Mouse (Mus musculus): ENCODE measurements around the gene Cdc34. TPM values are rescaled to one million over a fixed set of nuclear protein-coding genes. Genes with fewer than 3 reads are reported as not detected.
A peak's percentile ranks its signal among the peaks of the same experiment; 100 is the strongest.

Gene Cdc34
- polyA plus RNA-seq, 1 experiment = 93.9 TPM

DNA sequence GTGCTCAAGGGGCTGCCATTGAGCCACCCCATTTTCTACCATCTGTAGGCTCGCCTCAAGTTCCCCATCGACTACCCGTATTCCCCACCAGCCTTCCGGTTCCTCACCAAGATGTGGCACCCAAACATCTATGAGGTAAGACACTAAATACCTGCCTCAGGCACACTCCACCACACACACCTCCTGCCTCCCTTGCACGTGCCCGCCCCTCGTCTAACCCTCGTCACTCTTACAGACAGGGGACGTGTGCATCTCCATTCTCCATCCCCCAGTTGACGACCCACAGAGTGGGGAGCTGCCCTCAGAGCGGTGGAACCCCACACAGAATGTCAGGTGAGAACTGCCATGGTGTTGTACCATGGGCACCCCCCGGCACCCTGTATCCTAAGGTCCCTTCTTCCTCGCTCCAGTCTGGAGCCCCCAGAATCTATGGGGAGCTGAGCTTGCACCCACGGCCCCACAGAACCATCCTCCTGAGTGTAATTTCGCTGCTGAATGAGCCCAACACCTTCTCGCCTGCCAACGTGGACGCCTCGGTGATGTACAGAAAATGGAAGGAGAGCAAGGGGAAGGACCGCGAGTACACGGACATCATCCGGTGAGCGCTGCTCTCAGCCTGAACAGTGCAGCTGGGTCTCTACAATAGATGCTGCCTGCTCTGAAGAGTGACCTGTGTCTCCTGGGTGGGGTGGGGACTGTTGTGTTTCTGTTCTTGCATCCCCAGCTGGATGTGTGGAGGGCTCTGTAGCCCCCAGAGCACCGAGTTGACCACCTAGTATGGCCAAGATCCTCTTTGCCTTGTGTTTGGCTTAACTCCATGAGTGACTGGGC, 3.0 kb downstream of the Cdc34 start:
- no peak overlapping the region for H3K27ac ChIP-seq (ENCODE audit: insufficient read depth, low read length)
- WGBS = 91% methylated on average over 25 of the region's 25 CpGs
- H3K4me1 ChIP-seq (ENCODE audit: control insufficient read depth, insufficient read depth, low read length) = peaks cover 23% of the 10 kb centered on the region
- no peak for TF ChIP-seq CTCF (IDR thresholded peaks at IDR 0.05; ENCODE audit: borderline replicate concordance, insufficient read depth, low read depth, low read length)
- no peak for TF ChIP-seq POLR2A (IDR thresholded peaks at IDR 0.05; ENCODE audit: borderline replicate concordance, insufficient read depth, low read length)
- DNase-seq = no peak
- no peak overlapping the region for H3K4me3 ChIP-seq (replicated peaks; ENCODE audit: insufficient read depth, low read depth, low read length)
- no peaks in the 10 kb centered on the region for H3K27me3 ChIP-seq (ENCODE audit: control insufficient read depth, insufficient read depth, low read length)

- no peak for DNase-seq
- Histone ChIP-seq H3K4me3 (replicated peaks; ENCODE audit: insufficient read depth, low read depth, low read length) (no peak overlapping the region), H3K27ac (ENCODE audit: insufficient read depth, low read length) (no peak overlapping the region), H3K27me3 (ENCODE audit: control insufficient read depth, insufficient read depth, low read length) (no peaks in the 10 kb centered on the region), H3K4me1 (ENCODE audit: control insufficient read depth, insufficient read depth, low read length) (peaks cover 20% of the 10 kb centered on the region)
- TF ChIP-seq CTCF (IDR thresholded peaks at IDR 0.05; ENCODE audit: borderline replicate concordance, insufficient read depth, low read depth, low read length) (no peak), POLR2A (IDR thresholded peaks at IDR 0.05; ENCODE audit: borderline replicate concordance, insufficient read depth, low read length) (no peak)
- 70% methylated on average over 2 of the region's 2 CpGs for WGBS
Observed at GRCm38 (mm10) chr10:79686219-79686618, 4.2 kb downstream of the Cdc34 start.

GRCm38 (mm10) chr10:79686691-79687090, 4.7 kb downstream of the Cdc34 start:
- Histone ChIP-seq H3K27me3 (ENCODE audit: control insufficient read depth, insufficient read depth, low read length) (no peaks in the 10 kb centered on the region), H3K27ac (ENCODE audit: insufficient read depth, low read length) (no peak overlapping the region), H3K4me1 (ENCODE audit: control insufficient read depth, insufficient read depth, low read length) (peaks cover 20% of the 10 kb centered on the region), H3K4me3 (replicated peaks; ENCODE audit: insufficient read depth, low read depth, low read length) (no peak overlapping the region)
- DNase-seq = no peak
- 60% methylated on average over 1 of the region's 1 CpGs for WGBS
- TF ChIP-seq CTCF (IDR thresholded peaks at IDR 0.05; ENCODE audit: borderline replicate concordance, insufficient read depth, low read depth, low read length) (no peak), POLR2A (IDR thresholded peaks at IDR 0.05; ENCODE audit: borderline replicate concordance, insufficient read depth, low read length) (no peak)

DNA sequence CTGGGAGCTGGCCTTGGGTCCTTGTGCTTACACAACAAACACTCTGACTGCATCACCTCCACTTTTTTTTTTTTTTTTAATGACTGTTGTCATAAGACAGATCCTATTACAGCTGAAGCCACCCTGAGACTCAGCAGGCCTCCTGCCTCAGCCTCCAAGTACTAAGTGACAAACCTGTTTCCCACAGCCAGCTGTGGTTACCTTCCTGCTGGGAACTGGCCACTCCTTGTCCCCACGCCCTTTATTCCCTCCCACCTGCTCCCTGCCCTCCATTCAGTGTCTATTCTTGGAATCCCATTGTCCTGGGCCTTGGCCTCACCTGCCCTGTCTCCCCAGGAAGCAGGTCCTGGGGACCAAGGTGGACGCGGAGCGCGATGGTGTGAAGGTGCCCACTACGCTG, 5.5 kb downstream of the Cdc34 start:
- 94% methylated on average over 6 of the region's 6 CpGs for WGBS
- Histone ChIP-seq H3K4me3 (replicated peaks; ENCODE audit: insufficient read depth, low read depth, low read length) (no peak overlapping the region), H3K27me3 (ENCODE audit: control insufficient read depth, insufficient read depth, low read length) (no peaks in the 10 kb centered on the region), H3K27ac (ENCODE audit: insufficient read depth, low read length) (no peak overlapping the region), H3K4me1 (ENCODE audit: control insufficient read depth, insufficient read depth, low read length) (peaks cover 20% of the 10 kb centered on the region)
- TF ChIP-seq POLR2A (IDR thresholded peaks at IDR 0.05; ENCODE audit: borderline replicate concordance, insufficient read depth, low read length) (no peak), CTCF (IDR thresholded peaks at IDR 0.05; ENCODE audit: borderline replicate concordance, insufficient read depth, low read depth, low read length) (no peak)
- no peak for DNase-seq

GRCm38 (mm10) chr10:79688720-79689119, 6.7 kb downstream of the Cdc34 start, which contains the start of gene Gzmm:
TSS of gene Gzmm (plus strand) at chr10:79689020.
- Histone ChIP-seq H3K27me3 (ENCODE audit: control insufficient read depth, insufficient read depth, low read length) (no peaks in the 10 kb centered on the region), H3K27ac (ENCODE audit: insufficient read depth, low read length) (no peak within 1 kb of the TSS), H3K4me3 (replicated peaks; ENCODE audit: insufficient read depth, low read depth, low read length) (no peak within 1 kb of the TSS), H3K4me1 (ENCODE audit: control insufficient read depth, insufficient read depth, low read length) (peaks cover 12% of the 10 kb centered on the region)
- 74% methylated on average over 4 of the region's 4 CpGs for WGBS
- TF ChIP-seq CTCF (IDR thresholded peaks at IDR 0.05; ENCODE audit: borderline replicate concordance, insufficient read depth, low read depth, low read length) (no peak), POLR2A (IDR thresholded peaks at IDR 0.05; ENCODE audit: borderline replicate concordance, insufficient read depth, low read length) (no peak)
- DNase-seq = no peak

GRCm38 (mm10) chr10:79689178-79689577, 7.2 kb downstream of the Cdc34 start:
- no peak for TF ChIP-seq POLR2A (IDR thresholded peaks at IDR 0.05; ENCODE audit: borderline replicate concordance, insufficient read depth, low read length)
- TF ChIP-seq CTCF (IDR thresholded peaks at IDR 0.05; ENCODE audit: borderline replicate concordance, insufficient read depth, low read depth, low read length) = no peak

GRCm38 (mm10) chr10:79691986-79692548, 10.1 kb downstream of the Cdc34 start:
- Histone ChIP-seq H3K4me1 (ENCODE audit: control insufficient read depth, insufficient read depth, low read length) (peaks cover 31% of the 10 kb centered on the region), H3K4me3 (replicated peaks; ENCODE audit: insufficient read depth, low read depth, low read length) (no peak overlapping the region), H3K27ac (ENCODE audit: insufficient read depth, low read length) (no peak overlapping the region), H3K27me3 (ENCODE audit: control insufficient read depth, insufficient read depth, low read length) (no peaks in the 10 kb centered on the region)
- peak; percentile 16; the same call in 1 of the 2 replicates for TF ChIP-seq CTCF (IDR thresholded peaks at IDR 0.05; ENCODE audit: borderline replicate concordance, insufficient read depth, low read depth, low read length)
- no peak for TF ChIP-seq POLR2A (IDR thresholded peaks at IDR 0.05; ENCODE audit: borderline replicate concordance, insufficient read depth, low read length)
- no peak for DNase-seq
- WGBS = 100% methylated on average over 2 of the region's 2 CpGs

More at GRCm38 (mm10) chr10:79689178-79689577, 7.2 kb downstream of the Cdc34 start:
- WGBS = 92% methylated on average over 3 of the region's 3 CpGs
- Histone ChIP-seq H3K27me3 (ENCODE audit: control insufficient read depth, insufficient read depth, low read length) (no peaks in the 10 kb centered on the region), H3K4me3 (replicated peaks; ENCODE audit: insufficient read depth, low read depth, low read length) (no peak overlapping the region), H3K4me1 (ENCODE audit: control insufficient read depth, insufficient read depth, low read length) (peaks cover 12% of the 10 kb centered on the region), H3K27ac (ENCODE audit: insufficient read depth, low read length) (no peak overlapping the region)
- no peak for DNase-seq
